Comparison of ENCODE assay signal across 24 mouse cellular contexts in the genomic region with DNA sequence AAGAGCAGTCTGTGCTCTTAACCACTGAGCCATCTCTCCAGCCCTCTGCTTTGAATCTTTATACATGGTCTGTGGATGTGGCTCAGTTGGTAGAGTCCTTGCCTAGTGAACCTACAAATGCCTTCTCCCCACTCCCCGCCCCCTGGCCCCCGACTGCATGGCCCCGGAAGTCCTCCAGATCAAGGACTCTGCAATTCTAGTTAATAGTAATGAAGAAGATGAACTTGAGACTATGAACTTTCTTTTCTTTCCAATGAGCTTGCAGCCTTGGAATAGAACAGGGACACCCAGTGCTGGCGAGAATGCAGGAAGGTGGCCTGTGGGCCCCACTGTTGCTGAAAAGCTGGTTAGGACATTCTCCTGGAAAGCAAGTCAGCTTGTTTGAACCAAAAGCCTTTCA. TPM values are rescaled to one million over a fixed set of nuclear protein-coding genes. Genes with fewer than 3 reads are reported as not detected.
A peak's percentile ranks its signal among the peaks of the same experiment; 100 is the strongest.
DNase-seq lines count a peak whose midpoint lies in the region; ATAC-seq lines count a peak whose summit lies in the region.
"Had no signal": no experiment of that assay in that cellular context is flagged by ENCODE, and none has a peak within 500 bp of the region (broad histone marks: within the 10 kb centered on the region; RNA-seq: fewer than 3 reads in every experiment).

No protein-coding gene starts in this region.

- H3K36me3 ChIP-seq in kidney, embryonic 14.5 days (ENCODE audit: control insufficient read depth, insufficient read depth, low read length) = peaks cover 5% of the 10 kb centered on the region; the same call in 1 of the 2 replicates
- H3K36me3 ChIP-seq: embryonic facial prominence, embryonic 12.5 days; G1E; heart, embryonic 15.5 days had no signal

- no peak overlapping the region for H3K27ac ChIP-seq in kidney, embryonic 14.5 days (ENCODE audit: low read depth, low read length)
- H3K27ac ChIP-seq: embryonic facial prominence, embryonic 12.5 days; forebrain, embryonic 12.5 days; heart, adult 2 months; heart, embryonic 15.5 days; hindbrain, embryonic 14.5 days had no signal

- ATAC-seq in kidney, embryonic 14.5 days (ENCODE audit: low FRiP score, low TSS enrichment) = no peak
- no peak for ATAC-seq in erythroid progenitor cell, adult 5-6 weeks (replicated peaks; ENCODE audit: low FRiP score, poor library complexity, severe bottlenecking)
- ATAC-seq: CD4-positive, CD25-positive, alpha-beta regulatory T cell, adult 4 months; forebrain, embryonic 16.5 days had no signal

- no peaks in the 10 kb centered on the region for H3K9me3 ChIP-seq in kidney, embryonic 14.5 days (ENCODE audit: control insufficient read depth, low read length)
- H3K9me3 ChIP-seq: embryonic facial prominence, embryonic 12.5 days; forebrain, embryonic 12.5 days; G1E; heart, embryonic 15.5 days had no signal

- intact Hi-C loops in gastrocnemius, postnatal 14 days (cut with DNase I; ENCODE audit: low total_unique reads) = no loop called here

- WGBS in kidney, embryonic 14.5 days = 88% methylated on average over 4 of the region's 4 CpGs

- DNase-seq in cerebellum, adult 9-10 months = peak; percentile 13
- no peak for DNase-seq in cerebellum, adult 8-10 months
- peak; percentile 58 for DNase-seq in kidney, adult 18-20 months
- peak; percentile 68 for DNase-seq in kidney, postnatal 14 days
- DNase-seq in gastrocnemius, postnatal 14 days = no peak
- DNase-seq: adrenal gland, adult 8-10 months; adrenal gland, postnatal 36 days; B cell, adult 2 months; cerebellum, adult 11 months; cerebellum, postnatal 10 days; embryo, embryonic 11 days; gastrocnemius, postnatal 10 days; heart, adult 2 months; heart, postnatal 14 days had no signal

- peaks cover 35% of the 10 kb centered on the region for H3K4me1 ChIP-seq in kidney, embryonic 14.5 days (ENCODE audit: control insufficient read depth, insufficient read depth, low read length)

- no peaks in the 10 kb centered on the region for H3K27me3 ChIP-seq in kidney, embryonic 14.5 days (ENCODE audit: control insufficient read depth, insufficient read depth, low read length)
- H3K27me3 ChIP-seq: embryonic facial prominence, embryonic 12.5 days; heart, embryonic 15.5 days had no signal

- H3K4me3 ChIP-seq in kidney, embryonic 14.5 days (ENCODE audit: low read length) = no peak overlapping the region
- H3K4me3 ChIP-seq: embryonic facial prominence, embryonic 12.5 days; forebrain, embryonic 12.5 days; heart, adult 2 months; heart, embryonic 15.5 days had no signal

- no peak overlapping the region for H3K4me2 ChIP-seq in kidney, embryonic 14.5 days (replicated peaks; ENCODE audit: low read depth, low read length)
- H3K4me2 ChIP-seq: embryonic facial prominence, embryonic 12.5 days; forebrain, embryonic 12.5 days; heart, embryonic 11.5 days; heart, embryonic 15.5 days; hindbrain, embryonic 14.5 days had no signal

- H3K9ac ChIP-seq in kidney, embryonic 14.5 days (ENCODE audit: low read depth, low read length) = no peak overlapping the region
- H3K9ac ChIP-seq: embryonic facial prominence, embryonic 12.5 days; forebrain, embryonic 12.5 days; heart, embryonic 15.5 days; hindbrain, embryonic 14.5 days had no signal

RNA-seq across cellular contexts. Expression of a gene that starts 6.5 kb away (rescaled TPM):
- polyA plus RNA-seq in kidney, embryonic 14.5 days (2014; fragmentation: Nextera tagmentation; extraction: Ambion mirVana) = 34.5 and 57.0 TPM in 2 replicates
- 10 to 100 TPM in 1 of 2 experiments, 1 to 10 TPM in 1; 6.1 to 12.0 TPM for total RNA-seq in gastrocnemius, postnatal 14 days (2021)
- not detected in 2 replicates for total RNA-seq in erythroid progenitor cell, adult 5-6 weeks (2015; ENCODE audit: low replicate concordance)
- total RNA-seq in erythroid progenitor cell, adult 5-6 weeks (2017; ENCODE audit: low replicate concordance) = 0.39 TPM in 1 of 2 replicates, not detected in the other
- polyA plus RNA-seq: G1E had no signal

Comparison
In these comparisons a context has a peak if more than half of its experiments do, and no peak if none do; other contexts are left out.
1. DNase-seq: peak in cerebellum, adult 9-10 months (single experiment), kidney, adult 18-20 months (single experiment) and kidney, postnatal 14 days (single experiment); none in cerebellum, adult 8-10 months (single experiment) and gastrocnemius, postnatal 14 days (single experiment).
2. RNA of a gene that starts 6.5 kb away (total RNA-seq): 6.1 to 12.0 TPM in gastrocnemius, postnatal 14 days; 0.39 TPM in erythroid progenitor cell, adult 5-6 weeks; every median in the first group is over 4 times any median in the second.